Mouse (Mus musculus) heart, adult 9 months (tissue): ENCODE results near the gene Tpmt.

ENCODE experiments used
- DNase-seq, 2 experiments: peaks; one replicate each; pipeline ENCODE4 v3.0.0; 2022; ENCODE audit warnings: low spot score in 2 of 2

Gene Tpmt

GRCm38 (mm10) chr13:46976532-46976931, 68.0 kb downstream of the Tpmt start:
- DNase-seq: no peak

- DNase-seq: no peak
These were observed 68.6 kb downstream of the Tpmt start for GRCm38 (mm10) chr13:46975930-46976329.

GRCm38 (mm10) chr13:46975031-46975551, 69.4 kb downstream of the Tpmt start:
- DNase-seq: no peak
